Mouse (Mus musculus) kidney, adult 9 months (tissue): ENCODE measurements around the gene Fsip1.

Experiments used
- DNase-seq: peaks from one replicate; pipeline ENCODE4 v3.0.0; 2022

The Fsip1 gene

DNA sequence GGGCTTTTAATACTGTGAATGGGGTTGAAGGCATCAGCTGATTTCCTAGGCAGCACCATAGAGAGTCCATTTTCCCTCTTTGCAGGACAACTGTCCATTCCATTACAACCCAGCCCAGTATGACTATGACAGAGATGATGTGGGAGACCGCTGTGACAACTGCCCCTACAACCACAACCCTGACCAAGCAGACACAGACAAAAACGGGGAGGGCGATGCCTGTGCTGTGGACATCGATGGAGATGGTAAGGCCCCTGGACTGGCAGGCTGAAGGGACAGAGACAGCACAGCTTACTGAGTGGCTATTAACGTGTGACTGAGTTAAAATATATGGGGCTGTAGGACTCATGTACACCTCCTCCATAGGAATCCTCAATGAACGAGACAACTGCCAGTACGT is 136.0 kb downstream of the Fsip1 start:
- DNase-seq, result no peak

DNA sequence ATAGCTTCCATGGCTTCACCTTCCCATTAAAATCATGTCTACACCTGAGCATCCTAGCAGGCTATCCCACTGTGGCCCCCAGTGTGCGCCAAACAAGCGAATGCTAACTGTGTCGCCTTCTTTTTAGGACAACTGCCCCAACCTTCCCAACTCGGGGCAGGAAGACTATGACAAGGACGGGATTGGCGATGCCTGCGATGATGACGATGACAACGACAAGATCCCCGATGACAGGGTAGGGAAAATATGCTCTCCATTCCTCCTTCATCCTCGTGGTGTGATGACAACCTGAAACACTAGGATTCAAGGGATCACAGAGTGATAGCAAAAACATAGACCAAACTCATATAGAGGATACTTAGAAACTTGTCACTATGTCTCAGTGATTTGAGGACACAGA is 136.7 kb downstream of the Fsip1 start:
- DNase-seq, result no peak

DNA sequence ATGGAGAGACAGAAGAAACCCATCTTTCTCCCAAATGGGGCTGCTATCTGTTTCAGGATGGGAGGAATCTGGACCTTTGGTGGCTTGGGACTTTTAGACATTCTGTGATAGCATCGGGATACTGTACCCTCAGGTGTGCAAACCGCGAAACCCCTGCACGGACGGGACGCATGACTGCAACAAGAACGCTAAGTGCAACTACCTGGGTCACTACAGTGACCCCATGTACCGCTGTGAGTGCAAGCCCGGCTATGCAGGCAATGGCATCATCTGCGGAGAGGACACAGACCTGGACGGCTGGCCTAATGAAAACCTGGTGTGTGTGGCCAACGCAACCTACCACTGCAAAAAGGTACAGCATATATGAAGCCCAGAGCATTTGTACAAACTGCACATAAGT is 137.1 kb downstream of the Fsip1 start:
- DNase-seq, result no peak

DNA sequence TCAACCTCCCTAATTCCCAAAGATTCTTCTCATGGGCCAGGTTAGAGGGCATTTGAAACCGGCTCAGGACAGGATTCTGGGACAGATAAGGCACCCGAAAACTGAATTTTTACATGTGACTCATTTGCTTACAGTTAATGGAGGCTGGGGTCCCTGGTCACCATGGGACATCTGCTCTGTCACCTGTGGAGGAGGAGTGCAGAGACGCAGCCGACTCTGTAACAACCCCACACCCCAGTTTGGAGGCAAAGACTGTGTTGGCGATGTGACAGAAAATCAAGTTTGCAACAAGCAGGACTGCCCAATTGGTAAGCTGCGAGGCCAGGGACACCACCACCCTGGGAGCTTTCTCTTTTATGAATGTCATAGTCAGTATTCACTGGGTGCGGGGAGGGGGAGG is 138.3 kb downstream of the Fsip1 start:
- DNase-seq, result no peak

DNA sequence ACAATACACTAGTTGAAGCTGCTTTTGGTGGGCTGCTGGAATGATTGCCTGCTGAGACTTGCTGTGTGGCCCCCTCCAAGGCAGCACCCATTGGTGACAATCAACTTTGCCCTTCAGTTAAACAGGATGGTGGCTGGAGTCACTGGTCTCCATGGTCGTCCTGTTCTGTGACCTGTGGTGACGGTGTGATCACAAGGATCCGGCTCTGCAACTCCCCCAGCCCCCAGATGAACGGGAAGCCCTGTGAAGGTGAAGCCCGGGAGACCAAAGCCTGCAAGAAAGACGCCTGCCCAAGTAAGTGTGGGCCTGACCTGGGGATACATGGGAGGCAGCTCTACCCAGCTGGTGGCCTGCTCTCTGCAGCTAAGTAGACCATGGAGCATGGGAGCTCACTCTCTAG is 138.7 kb downstream of the Fsip1 start:
- DNase-seq, result no peak

DNA sequence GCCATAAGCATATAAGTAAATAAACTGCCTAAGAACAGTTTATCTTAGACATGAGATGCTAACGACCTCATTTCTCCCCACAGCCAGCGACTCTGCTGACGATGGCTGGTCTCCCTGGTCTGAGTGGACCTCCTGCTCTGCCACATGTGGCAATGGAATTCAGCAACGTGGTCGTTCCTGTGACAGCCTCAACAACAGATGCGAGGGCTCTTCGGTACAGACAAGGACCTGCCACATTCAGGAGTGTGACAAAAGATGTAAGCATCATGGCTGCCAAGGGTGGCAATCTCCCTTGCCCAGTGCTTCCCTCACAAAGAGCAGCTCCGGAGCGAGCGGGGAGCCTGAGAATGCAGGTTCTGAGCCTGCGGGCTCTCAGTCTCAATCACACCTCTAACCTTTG is 139.4 kb downstream of the Fsip1 start:
- DNase-seq, result no peak

DNA sequence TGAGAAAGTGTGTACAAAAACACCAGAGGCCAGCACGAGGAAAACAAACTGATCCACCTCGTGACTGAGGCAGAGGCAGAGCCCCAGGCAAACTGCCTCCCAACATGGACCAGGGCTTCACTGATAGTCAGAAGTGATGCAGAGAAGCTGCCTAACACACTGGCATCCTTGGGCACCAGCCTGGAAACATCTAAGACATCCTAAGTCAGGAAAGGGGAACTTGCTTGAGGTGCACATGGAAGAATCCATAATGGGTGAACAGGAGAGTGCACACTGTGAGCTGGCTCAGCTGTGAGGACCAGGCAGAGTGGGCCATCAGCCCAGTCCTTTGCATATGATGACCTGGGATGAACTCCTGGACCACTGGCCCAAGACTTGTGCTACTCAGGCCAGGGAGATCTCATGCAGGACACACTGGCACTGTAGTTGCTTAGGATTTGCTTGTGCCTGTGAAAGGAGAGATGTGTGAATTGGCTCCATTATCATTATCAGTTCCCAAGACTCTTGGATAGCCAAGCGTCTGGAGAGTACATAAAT is 139.9 kb downstream of the Fsip1 start:
- no peak for DNase-seq

DNA sequence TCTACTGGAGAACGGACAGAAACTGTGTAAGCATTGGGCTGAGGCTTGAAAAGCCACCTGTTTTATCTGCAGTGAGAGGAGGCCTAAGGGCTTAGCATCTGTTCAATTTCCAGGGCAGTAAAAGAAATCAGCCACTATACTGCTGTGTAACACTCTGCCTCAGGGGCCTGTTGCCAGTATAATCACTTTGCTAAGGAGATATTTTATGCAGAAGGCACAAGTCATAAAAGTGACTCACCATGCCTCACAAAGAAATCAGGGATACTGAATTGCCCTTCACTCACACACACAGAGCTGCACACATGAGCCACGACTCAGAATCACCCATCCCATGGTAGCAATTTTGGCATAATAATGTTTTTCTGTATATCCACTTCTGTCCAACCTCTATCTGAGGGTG is 140.6 kb downstream of the Fsip1 start:
- DNase-seq, result no peak

DNA sequence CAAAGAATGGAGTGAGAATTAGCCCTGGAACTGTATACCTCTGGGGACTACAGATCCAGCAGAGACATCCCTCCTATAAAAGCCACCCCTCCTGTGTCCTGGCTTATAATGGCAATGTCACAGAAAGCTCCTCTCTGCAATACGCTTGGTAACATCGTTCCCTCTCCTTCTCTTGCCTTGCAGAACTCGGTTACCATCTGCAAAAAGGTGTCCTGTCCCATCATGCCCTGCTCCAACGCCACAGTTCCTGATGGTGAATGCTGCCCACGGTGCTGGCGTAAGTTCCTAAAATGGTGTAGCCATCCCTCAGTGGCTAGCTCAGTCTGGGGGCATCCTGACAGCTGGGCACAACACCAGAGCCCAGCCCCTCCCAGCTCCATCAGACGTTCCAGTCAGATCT is 141.1 kb downstream of the Fsip1 start:
- DNase-seq, result no peak

DNA sequence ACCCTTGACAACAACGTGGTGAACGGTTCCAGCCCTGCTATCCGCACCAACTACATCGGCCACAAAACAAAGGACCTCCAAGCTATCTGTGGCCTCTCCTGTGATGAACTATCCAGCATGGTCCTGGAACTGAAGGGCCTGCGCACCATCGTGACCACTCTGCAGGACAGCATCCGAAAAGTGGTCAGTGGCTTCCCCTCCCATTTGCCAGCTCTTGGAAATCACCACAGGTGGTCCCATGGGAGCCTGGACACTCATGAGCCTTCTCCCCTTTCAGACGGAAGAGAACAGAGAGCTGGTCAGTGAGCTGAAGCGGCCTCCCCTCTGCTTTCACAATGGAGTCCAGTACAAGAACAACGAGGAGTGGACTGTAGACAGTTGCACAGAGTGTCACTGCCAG is 142.1 kb downstream of the Fsip1 start:
- no peak for DNase-seq

DNA sequence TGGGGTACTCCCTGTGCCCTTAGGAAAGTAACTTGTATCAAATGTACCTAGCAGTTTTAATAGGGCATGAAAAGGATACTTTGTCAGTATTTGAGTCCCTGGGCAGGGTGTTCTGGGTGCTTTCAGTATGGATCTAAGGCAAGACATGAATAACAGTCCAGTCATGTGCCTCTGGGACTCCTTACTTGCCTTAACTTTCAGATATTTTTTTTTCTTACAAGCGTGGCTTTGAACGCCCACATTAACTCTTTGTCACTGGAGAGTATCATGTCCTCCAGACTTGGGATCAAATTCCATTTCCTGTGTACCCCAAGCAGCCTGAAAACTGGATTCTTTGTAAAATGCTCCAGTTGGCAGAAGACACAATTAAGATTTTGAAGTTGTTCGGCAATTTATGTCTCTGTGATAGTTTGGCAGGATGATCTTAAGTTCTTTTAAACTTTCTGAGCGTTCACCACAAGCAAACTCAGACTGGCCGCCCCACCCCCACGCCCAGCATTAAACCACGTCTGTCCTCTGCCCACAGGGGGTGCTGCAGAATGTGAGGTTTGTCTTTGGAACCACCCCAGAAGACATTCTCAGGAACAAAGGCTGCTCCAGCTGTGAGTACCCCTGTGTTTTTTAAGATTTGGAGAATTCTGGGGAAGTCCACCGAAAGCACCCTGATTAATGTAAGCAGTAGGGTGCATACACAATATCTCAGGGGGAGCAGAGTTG is 142.8 kb downstream of the Fsip1 start:
- DNase-seq, result peak; percentile 49

DNA sequence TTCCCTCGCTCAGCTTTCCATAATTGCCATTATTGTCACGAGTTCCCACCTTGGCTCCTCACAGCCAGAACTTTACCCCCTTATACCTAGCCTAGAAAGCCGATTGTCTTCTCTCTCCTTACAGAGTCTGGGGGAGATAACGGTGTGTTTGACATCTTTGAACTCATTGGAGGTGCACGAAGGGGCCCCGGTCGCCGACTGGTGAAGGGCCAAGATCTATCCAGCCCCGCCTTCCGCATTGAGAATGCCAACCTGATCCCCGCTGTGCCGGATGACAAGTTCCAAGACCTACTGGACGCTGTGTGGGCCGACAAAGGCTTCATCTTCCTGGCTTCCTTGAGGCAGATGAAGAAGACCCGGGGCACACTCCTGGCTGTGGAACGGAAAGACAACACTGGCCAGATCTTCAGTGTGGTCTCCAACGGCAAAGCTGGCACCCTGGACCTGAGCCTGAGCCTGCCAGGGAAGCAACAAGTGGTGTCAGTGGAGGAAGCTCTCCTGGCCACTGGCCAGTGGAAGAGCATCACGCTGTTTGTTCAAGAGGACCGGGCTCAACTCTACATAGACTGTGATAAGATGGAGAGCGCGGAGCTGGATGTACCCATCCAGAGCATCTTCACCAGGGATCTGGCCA is 143.8 kb downstream of the Fsip1 start:
- DNase-seq, result no peak

DNA sequence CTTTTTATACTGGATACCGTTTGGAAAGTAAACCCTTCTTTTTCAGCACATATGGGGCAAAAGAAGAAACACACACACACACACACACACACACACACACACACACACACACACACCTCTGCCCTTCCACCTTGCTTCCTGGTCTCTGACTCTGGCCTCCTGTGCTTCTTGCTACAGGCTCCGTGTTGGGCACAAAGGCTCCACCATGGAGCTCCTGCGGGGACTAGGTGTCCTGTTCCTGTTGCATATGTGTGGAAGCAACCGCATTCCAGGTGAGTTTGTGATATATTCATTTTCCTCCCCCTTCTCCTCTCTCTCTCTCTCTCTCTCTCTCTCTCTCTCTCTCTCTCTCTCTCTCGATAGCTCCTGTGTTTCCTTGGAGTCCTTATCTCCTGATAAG is 144.3 kb downstream of the Fsip1 start:
- DNase-seq, result no peak

DNA sequence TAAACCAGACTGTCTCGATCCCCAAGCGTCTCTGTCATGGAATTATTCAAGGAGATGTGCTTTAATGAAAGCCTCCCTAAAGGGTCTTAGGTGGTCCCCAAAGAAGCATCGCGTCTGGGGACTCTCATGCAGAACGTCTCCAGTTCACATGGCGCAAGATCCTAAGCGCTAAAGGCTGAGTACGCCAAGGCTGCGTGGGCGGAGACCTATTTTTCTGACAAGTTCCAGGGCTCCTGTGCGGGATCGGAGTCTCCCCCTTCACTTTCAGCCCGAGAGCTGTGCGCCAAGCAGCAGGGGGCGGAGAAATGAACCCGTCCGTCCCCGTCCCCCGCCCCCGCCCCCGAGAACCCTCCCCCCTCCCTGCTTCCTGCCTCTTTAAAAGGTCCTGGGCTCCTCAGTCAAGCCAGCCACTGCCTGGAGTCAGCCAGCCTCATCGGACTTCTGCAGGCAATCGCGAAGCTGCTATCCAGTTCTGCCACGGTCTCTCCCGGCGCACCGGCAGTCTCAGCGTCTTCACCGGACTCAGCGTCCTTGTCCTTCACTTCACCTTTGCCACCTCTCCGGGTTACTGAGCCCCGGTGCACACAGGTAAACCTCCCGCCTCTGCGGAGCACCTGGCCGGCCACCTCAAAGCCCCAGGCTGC is 145.2 kb downstream of the Fsip1 start, which contains the start of gene Thbs1:
Gene Thbs1, plus strand, starts transcription at position 389 of the 644 bp plus-strand sequence.
- peak; percentile 73 for DNase-seq

DNA sequence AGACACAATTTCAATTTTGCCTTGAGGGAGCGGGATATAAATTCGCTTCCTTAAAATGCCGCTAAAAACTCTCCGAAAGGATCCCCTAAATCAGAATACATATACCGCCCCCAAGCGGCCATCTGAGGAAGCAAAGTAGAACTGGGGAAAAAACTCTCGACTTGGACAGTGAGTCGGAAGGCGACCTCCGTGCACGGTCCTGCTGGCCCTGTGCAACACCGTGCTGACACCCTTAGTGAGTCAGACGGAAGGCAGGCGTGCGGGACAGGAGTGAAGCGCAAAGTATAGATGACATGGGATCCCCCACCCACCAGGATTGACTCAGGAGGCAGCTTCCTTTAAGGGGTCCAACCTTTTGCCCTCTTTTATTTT is 145.7 kb downstream of the Fsip1 start:
- peak; percentile 91 for DNase-seq

DNA sequence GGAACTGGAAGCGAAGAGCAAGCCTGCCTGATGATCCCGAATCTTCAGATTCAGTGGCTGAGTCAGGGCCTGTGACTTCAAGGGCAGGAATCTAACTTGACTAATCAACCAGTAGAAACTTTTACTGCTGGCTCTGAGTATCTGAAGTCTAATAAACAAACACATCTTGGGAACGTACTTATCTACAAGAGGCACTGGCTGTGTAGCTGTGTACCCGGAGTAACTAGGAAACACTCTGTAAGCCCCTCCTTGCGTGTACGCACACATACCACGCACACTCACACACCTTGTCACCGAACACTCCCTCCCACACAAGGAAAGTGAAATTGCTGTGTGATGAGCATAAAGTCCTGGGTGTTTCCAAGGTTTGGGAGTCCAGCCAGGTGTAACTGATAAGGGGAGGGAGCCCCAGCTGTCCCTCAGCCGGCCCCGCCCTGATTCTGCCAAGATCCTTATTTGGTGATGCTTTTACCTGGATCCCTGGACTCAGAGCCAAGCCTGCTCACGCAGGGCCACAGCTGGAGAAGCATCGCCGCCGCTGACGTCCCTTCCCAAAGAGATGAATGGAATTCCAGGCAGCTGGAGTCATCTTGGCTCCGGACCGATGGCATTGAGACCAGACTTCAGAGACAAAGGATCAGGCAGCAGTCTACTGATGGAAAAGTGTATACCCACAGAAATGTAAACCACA is 146.4 kb downstream of the Fsip1 start:
- no peak for DNase-seq

DNA sequence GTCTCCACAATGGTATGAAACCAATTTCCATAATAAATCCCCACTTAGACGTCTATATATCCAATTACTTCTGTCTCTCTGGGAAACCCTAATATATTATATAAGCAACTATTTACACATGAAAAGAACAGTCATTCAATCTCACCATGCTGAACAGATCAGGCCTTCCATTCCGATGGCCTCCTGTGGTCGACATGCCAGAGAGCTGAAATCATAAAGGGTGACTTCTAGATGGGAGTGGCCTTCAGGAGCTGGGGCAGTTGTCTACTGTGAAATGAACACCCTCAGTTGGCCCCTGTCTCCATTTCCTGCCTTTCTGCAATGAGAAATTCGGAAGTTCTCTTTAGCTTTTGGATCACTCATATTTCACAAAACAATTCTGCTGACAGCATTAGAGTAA is 154.6 kb downstream of the Fsip1 start:
- DNase-seq, result no peak

DNA sequence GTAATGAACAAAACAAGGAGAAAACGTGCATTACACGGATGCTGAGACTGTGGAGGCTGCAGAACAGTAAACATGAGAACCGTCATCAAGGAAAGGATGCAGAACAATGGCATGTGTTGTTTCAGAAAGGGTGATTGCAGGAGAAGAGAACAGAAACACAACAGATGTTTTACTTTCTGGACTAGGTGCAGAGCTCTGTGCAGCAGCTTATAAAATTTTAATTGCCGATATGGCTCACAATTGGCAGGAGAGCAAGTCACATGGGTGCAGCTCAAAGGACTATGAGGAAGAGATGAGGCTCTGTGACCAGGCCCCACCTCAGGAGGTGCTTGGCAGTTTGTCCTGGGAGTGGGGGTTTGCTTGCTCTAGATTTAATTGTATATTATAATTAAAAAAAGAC is 157.7 kb downstream of the Fsip1 start:
- DNase-seq, result no peak

DNA sequence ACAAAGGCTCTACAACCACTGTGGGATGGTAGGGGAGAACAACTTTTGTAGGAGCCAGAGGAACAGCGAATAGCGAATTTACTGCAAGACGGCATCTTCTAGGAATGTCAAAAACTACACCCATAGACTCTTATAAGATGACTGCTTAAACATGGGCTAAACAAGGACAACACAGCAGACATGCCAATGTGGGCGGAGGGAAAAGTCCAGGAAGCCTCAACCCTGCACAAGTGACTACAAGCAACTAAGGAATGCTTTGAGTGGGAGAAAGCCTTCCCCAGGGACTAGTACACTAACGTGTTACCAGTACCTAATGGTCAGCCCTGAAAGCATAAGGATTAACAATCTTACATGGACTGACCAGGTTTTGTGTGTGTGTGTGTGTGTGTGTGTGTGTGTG is 165.5 kb downstream of the Fsip1 start:
- DNase-seq, result no peak

DNA sequence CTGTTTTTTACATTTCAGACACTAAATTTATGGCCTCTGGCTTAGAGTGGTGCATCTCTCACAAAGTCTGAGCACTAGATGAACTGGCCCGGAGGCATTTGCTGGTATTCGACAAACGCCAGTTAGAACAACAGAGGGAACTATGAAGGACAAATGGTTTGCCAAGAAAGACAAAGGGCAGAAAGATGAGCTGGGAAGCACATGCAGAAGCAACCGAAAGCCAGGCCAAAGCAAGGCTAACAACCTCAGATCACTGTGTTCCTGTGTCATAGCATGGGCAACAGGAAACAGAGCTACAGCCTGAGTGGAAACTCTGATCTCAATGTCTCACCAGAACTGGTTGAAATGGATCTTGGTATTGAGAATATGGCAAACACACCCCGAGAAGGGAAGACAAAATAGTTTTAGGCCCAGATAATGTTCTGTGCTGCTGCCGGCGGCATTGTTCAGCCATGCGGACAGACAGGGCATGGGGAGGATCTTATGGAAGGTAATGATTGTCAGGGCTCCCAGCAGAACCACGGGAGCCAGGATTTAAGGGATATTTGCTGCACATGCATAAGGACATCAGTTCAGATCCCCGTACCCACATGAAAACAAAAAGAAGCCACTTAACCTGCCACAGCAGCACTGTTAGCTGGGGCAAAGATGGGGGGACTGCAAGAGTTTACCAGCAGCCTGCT is 169.6 kb downstream of the Fsip1 start:
- peak; percentile 15 for DNase-seq

DNA sequence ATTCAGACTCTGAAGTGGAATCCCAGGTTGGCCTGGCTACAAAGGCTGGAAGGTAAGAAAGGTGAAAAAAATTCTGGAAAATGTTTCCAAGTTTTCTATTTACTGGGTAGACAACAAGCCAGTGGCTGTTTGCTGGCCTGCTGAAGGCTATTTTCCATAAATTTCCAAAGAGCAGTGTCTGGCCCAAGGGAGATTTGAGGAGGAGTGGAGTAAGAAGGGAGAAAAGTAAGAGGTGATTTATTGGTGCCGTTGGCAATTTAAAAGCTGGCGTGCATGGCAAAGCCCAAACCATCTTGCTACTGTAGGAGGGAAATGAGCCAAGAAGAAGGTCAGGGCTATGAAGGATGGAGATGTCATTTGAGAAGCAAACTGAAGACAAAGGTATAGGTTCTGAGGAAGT is 171.1 kb downstream of the Fsip1 start:
- no peak for DNase-seq

DNA sequence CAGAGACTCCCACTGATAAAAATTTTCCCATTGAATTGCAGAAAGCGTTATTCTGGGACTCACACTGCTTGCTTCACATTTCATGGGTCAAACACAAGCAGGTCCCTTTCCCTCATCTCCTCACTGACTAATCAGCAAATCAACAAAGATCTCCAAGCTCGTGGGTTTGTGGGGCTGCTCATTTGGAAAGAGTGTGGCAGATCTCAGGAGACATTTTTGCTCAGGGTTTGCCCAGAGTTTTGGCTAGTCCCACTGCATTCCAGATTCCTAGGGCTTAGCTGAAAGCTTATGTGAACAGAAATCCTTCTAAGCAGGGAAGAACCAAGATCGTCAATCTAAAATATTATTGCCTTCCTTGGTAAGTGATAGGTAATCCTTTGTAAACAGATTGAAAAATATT is 172.1 kb downstream of the Fsip1 start:
- no peak for DNase-seq

DNA sequence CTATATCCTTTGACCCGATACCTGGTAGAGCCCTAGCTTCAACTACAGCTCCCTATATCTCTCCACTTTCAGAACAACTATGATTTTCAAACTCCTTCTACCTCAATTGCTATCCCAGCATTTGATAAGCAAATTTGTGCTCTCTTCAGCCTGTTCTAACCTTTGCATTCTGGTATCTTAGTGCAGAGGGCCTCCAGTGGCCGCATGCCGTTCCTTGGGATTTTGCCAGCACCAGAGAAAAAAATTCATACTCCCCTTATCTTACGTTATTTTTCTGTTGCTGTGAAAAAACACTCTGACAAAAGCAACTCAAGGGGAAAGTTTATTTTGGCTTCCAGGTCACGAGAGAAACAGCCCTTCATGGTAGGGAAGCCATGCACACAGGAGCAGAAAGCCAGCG is 173.1 kb downstream of the Fsip1 start:
- DNase-seq, result peak; percentile 8
